Mouse (Mus musculus): ENCODE measurements around the gene Ccdc142. TPM values are rescaled to one million over a fixed set of nuclear protein-coding genes. Genes with fewer than 3 reads are reported as not detected.
A peak's percentile ranks its signal among the peaks of the same experiment; 100 is the strongest.

The Ccdc142 gene
- polyA plus RNA-seq, 1 experiment from 2014 or later, result 3.0 TPM

DNA sequence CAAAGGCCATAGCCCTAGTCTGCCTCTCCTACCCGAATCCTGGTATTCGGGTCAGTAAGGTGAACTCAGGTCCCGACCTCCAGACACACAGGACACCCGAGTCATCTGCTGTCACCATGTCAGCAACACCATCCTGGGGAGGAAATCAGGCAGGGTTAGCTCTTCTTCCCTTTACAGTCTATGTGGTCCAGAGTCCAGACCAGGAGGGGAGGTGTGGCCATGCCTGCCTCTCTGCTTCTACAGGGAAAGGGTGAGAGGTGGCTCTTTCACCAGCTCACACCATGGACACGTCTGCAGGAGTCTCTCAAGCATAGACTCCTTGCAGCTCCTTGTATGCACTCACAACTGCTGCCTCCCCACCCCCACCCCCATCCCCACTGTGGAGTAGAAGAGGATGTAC is 52.1 kb downstream of the Ccdc142 start:
- Histone ChIP-seq H3K9me3 (no peaks in the 10 kb centered on the region), H3K4me2 (no peak overlapping the region), H3K27me3 (no peaks in the 10 kb centered on the region), H3K36me3 (peaks cover 38% of the 10 kb centered on the region), H3K4me3 (no peak overlapping the region), H3K9ac (no peak overlapping the region; the same call in 1 of the 2 replicates), H3K27ac (no peak overlapping the region), H3K4me1 (replicated peaks) (peaks cover 37% of the 10 kb centered on the region)
- no peak for ATAC-seq (ENCODE audit: low FRiP score)
- 74% methylated on average over 5 of the region's 5 CpGs for WGBS

DNA sequence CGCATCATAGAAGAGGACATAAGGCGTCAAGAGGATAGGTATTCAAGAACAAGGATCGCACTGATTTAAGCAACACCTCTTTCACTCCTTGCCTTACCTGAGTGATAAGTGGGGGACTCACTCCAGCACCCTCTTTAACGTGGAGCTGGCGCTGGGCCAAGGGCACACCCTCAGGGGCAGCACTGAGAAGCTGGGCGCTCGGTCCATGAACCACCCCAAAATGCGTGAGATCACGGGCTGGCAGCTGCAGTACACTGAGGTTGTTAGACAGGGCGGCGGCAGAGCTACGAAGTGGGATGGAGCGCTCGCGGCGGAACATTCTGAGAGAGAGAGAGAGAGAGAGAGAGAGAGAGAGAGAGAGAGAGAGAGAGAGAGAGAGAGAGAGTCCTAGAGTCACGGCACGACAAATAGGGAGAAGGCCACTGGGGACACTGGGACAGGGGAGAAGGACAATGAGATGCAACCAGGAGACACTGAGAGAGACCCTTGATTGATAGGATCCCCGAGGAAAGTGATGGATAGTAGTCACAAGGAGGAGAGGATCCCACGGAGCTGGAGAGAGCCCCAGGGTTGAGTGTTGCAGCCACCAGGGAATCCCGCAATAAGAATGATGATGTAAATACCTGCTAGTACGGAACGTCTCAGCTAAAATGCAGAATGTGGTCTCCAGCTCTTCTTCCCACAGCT is 54.3 kb downstream of the Ccdc142 start:
- ATAC-seq (ENCODE audit: low FRiP score), result peak; percentile 58
- H3K27me3 ChIP-seq, result peaks cover 9% of the 10 kb centered on the region
- WGBS, result 5% methylated on average over 23 of the region's 23 CpGs

DNA sequence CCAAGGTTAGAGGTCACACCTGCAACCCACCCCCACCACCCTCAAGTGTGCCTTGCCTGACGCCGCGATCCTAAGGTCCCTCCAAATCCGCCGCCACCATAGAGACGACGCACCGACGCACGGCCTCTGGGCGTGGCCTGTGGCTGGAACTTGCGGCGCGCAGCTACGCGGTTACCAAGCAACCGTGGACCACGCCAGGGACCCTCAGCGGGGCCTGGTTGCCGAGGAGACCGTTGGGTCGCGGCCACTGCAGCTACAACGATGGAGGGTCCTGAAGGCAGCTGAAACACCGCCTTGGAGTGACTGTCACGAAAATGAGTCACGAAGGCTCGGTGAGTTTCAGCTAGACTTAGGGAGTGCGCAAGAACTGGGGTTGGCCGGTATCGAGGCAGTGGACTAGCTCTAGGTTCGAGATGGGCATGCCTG is 54.9 kb downstream of the Ccdc142 start, which contains the start of the genes Wdr54 and 1700003E16Rik:
TSS of gene Wdr54 (minus strand) at position 139 of the 426 bp plus-strand sequence.
TSS of gene 1700003E16Rik (plus strand) at position 146 of the 426 bp plus-strand sequence.
- Histone ChIP-seq H3K27ac (peak within 1 kb of the TSS; percentile 40; the same call in 1 of the 2 replicates), H3K4me1 (replicated peaks) (peaks cover 38% of the 10 kb centered on the region), H3K36me3 (peaks cover 19% of the 10 kb centered on the region), H3K9me3 (no peaks in the 10 kb centered on the region), H3K9ac (peak within 1 kb of the TSS; percentile 76), H3K4me3 (peak within 1 kb of the TSS; percentile 61), H3K4me2 (peak within 1 kb of the TSS; percentile 80), H3K27me3 (peaks cover 15% of the 10 kb centered on the region)
- ATAC-seq (ENCODE audit: low FRiP score), result peak; percentile 90
- WGBS, result under 1% methylated on average over 32 of the region's 32 CpGs

More for the DNA sequence above, 54.3 kb downstream of the Ccdc142 start:
- peak overlapping the region; percentile 76 for H3K9ac ChIP-seq
- peaks cover 23% of the 10 kb centered on the region for H3K36me3 ChIP-seq
- peak overlapping the region; percentile 80 for H3K4me2 ChIP-seq
- H3K9me3 ChIP-seq, result no peaks in the 10 kb centered on the region
- peak overlapping the region; percentile 61 for H3K4me3 ChIP-seq
- H3K27ac ChIP-seq, result peak overlapping the region; percentile 40; the same call in 1 of the 2 replicates
- peaks cover 37% of the 10 kb centered on the region for H3K4me1 ChIP-seq (replicated peaks)

MicroRNAs within 50 kb of the gene (microRNA counts, 519-probe panel; counts per million panel counts)
- 51.3 counts per million for microRNA mmu-miR-3470a+mmu-miR-3470b

Small RNA genes lying within 50 kb of the gene (microRNA-seq; reads per million reads assigned to microRNA genes)
- gene Mir3470a, result not detected

Other genes with a start within 250 kb of the Ccdc142 start
- gene Sema4f, start 161.8 kb upstream of the Ccdc142 start, polyA plus RNA-seq (2015; fragmentation: Nextera tagmentation; extraction: Ambion mirVana), result 17.5 and 18.6 TPM in 2 replicates
- gene M1ap, start 154.7 kb upstream of the Ccdc142 start, polyA plus RNA-seq (2015; fragmentation: Nextera tagmentation; extraction: Ambion mirVana), result not detected in 2 replicates
- 2.8 and 3.6 TPM in 2 replicates for gene Dok1, start 68.1 kb upstream of the Ccdc142 start, polyA plus RNA-seq (2015; fragmentation: Nextera tagmentation; extraction: Ambion mirVana)
- gene Loxl3, start 67.4 kb upstream of the Ccdc142 start, polyA plus RNA-seq (2015; fragmentation: Nextera tagmentation; extraction: Ambion mirVana), result 5.9 and 6.8 TPM in 2 replicates
- gene Aup1, start 47.1 kb upstream of the Ccdc142 start, polyA plus RNA-seq (2015; fragmentation: Nextera tagmentation; extraction: Ambion mirVana), result 168 and 178 TPM in 2 replicates
- gene Htra2, start 46.3 kb upstream of the Ccdc142 start, polyA plus RNA-seq (2015; fragmentation: Nextera tagmentation; extraction: Ambion mirVana), result 68.6 and 74.6 TPM in 2 replicates
- 0.81 and 0.91 TPM in 2 replicates for gene Dqx1, start 43.8 kb upstream of the Ccdc142 start, polyA plus RNA-seq (2015; fragmentation: Nextera tagmentation; extraction: Ambion mirVana)
- 1.6 and 2.8 TPM in 2 replicates for gene Tlx2, start 31.3 kb upstream of the Ccdc142 start, polyA plus RNA-seq (2015; fragmentation: Nextera tagmentation; extraction: Ambion mirVana)
- gene Pcgf1, start 23.7 kb upstream of the Ccdc142 start, polyA plus RNA-seq (2015; fragmentation: Nextera tagmentation; extraction: Ambion mirVana), result 45.6 and 47.1 TPM in 2 replicates
- 0.41 TPM in 1 of 2 replicates, not detected in the other for gene Lbx2, start 15.2 kb upstream of the Ccdc142 start, polyA plus RNA-seq (2015; fragmentation: Nextera tagmentation; extraction: Ambion mirVana)
- 4.0 and 4.4 TPM in 2 replicates for gene Gm42688, start within 50 bp of the Ccdc142 start, polyA plus RNA-seq (2015; fragmentation: Nextera tagmentation; extraction: Ambion mirVana)
- 123 TPM in 2 replicates for gene Mrpl53, start 7.4 kb downstream of the Ccdc142 start, polyA plus RNA-seq (2015; fragmentation: Nextera tagmentation; extraction: Ambion mirVana)
- gene Mogs, start 13.9 kb downstream of the Ccdc142 start, polyA plus RNA-seq (2015; fragmentation: Nextera tagmentation; extraction: Ambion mirVana), result 21.5 and 25.7 TPM in 2 replicates
- 216 and 227 TPM in 2 replicates for gene Wbp1, start 20.0 kb downstream of the Ccdc142 start, polyA plus RNA-seq (2015; fragmentation: Nextera tagmentation; extraction: Ambion mirVana)
- 13.4 and 14.1 TPM in 2 replicates for gene Ino80b, start 23.8 kb downstream of the Ccdc142 start, polyA plus RNA-seq (2015; fragmentation: Nextera tagmentation; extraction: Ambion mirVana)
- 15.9 and 16.6 TPM in 2 replicates for gene Rtkn, start 33.9 kb downstream of the Ccdc142 start, polyA plus RNA-seq (2015; fragmentation: Nextera tagmentation; extraction: Ambion mirVana)
- 15.2 and 15.5 TPM in 2 replicates for gene Wdr54, start 54.8 kb downstream of the Ccdc142 start, polyA plus RNA-seq (2015; fragmentation: Nextera tagmentation; extraction: Ambion mirVana)
- 4.3 and 6.0 TPM in 2 replicates for gene 1700003E16Rik, start 54.8 kb downstream of the Ccdc142 start, polyA plus RNA-seq (2015; fragmentation: Nextera tagmentation; extraction: Ambion mirVana)
- 142 and 147 TPM in 2 replicates for gene Dctn1, start 64.3 kb downstream of the Ccdc142 start, polyA plus RNA-seq (2015; fragmentation: Nextera tagmentation; extraction: Ambion mirVana)
- gene Slc4a5, start 118.2 kb downstream of the Ccdc142 start, polyA plus RNA-seq (2015; fragmentation: Nextera tagmentation; extraction: Ambion mirVana), result 2.3 and 5.4 TPM in 2 replicates
- 23.8 and 26.3 TPM in 2 replicates for gene Mthfd2, start 224.3 kb downstream of the Ccdc142 start, polyA plus RNA-seq (2015; fragmentation: Nextera tagmentation; extraction: Ambion mirVana)
- gene Mob1a, start 224.4 kb downstream of the Ccdc142 start, polyA plus RNA-seq (2015; fragmentation: Nextera tagmentation; extraction: Ambion mirVana), result 27.3 and 27.6 TPM in 2 replicates
- gene Bola3, start 247.5 kb downstream of the Ccdc142 start, polyA plus RNA-seq (2015; fragmentation: Nextera tagmentation; extraction: Ambion mirVana), result 62.2 and 68.7 TPM in 2 replicates